Mouse (Mus musculus) natural killer cell, adult 2 months (primary cell): ENCODE data around the gene Rasgef1b.

ENCODE experiments used
- DNase-seq, 2 experiments: peaks; one replicate each; pipeline ENCODE4 v3.0.0; 2022; ENCODE audit warnings: low spot score in 2 of 2

The Rasgef1b gene

DNA sequence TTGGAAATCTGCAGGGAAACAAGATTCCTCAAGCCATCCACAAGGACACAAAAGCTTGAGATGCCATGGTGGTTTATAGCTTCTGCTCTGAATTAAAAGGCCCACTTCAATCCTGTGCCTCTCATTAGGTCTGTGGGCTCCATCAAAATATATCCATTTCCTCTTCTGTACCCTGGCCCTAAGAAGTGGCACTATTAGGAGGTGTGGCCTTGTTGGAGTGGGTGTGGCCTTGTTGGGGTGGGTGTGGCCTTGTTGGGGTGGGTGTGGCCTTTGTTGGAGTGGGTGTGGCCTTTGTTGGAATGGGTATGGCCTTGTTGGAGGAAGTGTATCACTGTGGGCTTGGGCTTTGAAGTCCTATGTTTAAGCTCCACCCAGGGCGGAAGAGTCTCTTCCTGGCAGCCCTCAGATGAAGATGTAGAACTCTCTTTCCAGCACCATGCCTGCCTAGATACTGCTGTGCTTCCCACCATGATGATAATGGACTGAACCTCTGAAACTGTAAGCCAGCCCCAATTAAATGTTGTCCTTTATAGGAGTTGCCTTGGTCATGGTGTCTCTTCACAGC, 512.2 kb downstream of the Rasgef1b start:
- DNase-seq = peak; percentile 2 to 42

DNA sequence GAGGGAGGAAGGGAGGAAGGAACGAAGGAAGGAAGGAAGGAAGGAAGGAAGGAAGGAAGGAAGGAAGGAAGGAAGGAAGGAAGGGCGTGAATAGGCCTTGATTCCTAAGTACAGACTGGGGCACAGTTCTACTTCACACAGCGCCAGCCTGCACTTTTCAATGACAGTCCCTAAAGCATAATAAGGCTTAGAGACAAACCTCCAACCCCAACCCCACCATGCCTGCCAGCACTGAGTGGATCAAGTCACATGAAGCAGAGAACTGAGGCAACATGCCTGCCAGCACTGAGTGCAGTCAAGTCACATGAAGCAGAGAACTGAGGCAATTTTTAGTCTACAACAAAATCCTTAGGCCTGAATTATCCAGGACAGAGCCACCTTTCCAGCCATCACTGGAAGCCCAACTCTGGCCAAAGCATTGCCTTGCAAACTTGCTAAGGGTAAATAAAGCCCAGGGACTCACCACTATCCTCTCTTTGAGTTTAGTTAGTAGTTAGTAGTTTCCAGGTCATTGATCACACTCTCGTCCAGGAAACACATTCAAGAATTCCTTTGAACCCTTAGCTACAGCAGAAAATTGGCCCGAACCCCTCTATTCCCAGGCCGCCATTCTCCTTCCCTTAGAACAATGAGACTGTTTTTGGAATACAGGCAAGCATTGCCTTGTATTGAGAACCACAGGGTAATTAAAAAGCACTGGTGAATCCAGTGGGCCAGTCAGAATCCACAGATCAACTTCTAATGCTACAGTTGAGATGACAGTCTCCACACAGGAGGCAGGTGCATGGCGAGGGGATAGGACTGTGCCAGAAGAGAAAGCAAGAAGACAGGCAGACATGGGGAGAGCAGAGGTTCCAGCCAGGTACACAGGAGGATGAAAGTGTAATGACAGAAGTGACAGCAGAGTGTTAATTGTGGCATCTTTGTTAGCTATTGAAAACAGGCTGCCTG, 513.4 kb downstream of the Rasgef1b start:
- DNase-seq = no peak

DNA sequence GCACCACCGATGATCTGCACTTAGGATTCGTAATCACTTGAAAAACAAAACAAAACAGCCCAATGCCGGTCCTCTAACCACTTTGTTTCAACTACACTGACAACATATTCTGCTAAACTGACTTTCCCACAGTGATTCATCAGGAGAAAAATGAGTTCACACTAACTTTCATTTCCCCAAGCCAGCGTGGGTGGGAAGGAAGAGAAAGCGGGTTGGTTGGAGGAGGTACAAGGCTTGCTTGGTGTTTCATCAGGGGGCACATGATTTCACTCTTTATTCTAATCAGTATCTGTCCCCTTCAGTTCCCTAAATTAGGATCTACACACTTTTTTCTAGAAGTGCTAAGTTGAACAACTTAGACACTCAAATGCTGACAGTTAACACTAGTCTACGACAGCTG, 514.5 kb downstream of the Rasgef1b start:
- DNase-seq = peak in 1 of 2 experiments; percentile 16

GRCm38 (mm10) chr5:99213211-99213610, 515.7 kb downstream of the Rasgef1b start:
- no peak for DNase-seq

- DNase-seq = no peak
Observed at GRCm38 (mm10) chr5:99203475-99203874, 525.4 kb downstream of the Rasgef1b start.

DNA sequence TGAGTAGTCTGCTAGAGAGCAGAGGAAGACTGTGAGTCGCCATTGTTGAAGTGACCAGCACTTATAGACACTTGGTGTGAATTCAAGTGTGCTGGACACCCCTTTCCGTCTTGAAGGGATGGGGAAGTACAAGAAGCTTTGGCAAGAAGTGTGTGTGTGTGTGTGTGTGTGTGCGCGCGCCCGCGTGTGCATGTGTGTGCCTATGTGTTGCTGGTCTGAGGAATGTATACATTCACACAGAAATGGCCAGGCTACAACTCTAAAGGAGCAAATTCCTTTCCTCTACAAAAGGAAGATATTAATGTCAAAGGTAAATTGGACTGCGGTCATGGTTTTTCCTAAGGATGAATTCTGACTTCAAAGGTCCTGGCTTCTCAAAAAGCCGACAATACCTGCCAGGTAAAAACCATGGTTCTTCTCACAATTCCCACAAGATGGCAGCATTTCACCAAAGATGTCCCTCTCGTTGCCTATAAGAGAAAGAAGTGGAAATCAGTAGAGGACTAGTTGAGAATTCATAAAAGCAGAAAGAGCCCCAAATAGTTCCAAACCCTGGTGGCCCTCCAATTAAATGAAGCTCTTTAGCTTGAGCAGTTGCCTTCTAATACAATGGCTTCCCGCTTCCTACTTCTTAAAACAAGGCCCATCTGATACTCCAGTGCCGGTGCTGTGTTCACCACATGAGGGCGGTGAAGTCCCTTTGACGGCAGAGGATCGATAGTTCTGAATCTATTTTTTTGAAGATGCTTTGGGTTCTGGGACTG, 526.6 kb downstream of the Rasgef1b start:
- peak; percentile 2 to 51 for DNase-seq

- DNase-seq = no peak
Observed at GRCm38 (mm10) chr5:99195436-99195835, 533.4 kb downstream of the Rasgef1b start.

DNA sequence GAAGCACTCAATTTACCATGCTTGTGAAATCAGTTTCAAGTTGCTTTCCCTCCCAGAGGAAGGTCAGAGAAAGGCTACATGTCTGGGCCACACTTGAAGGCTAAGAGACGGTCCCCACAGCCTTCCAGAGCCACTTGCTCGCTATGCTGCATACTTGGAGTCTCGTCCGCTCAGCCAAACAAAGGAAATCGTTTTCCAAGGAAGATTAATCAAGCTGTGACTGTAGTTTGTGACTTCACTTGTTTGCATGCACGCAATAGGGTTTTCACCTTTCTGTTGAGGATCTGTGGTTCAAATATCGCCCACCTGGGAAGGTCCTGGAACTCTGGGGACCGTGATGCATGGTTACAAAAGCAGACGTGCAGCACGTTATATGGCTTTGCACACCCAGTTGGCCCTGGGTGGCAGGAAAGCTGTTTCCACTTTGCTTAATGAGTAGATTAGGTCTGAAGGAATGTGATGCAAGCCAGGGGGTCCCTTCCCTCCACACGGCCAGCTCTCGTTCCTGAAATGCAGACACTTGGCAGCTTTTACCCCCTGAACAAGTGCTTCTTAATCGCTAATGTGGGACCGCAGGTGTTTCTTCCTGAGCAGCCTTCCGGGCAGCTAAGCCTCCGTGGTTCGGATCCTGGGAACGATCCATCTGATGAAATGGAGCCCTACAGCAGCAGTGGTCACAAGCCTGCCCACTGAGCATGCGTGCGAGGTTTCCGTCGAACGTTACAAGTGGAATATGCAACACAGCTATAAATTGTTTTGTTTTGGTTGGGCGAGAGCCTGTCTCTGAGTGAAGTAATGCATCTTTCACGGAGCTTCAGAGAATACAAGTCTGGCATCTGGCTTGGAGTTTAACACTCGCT, 537.7 kb downstream of the Rasgef1b start:
- no peak for DNase-seq

- no peak for DNase-seq
Observed at GRCm38 (mm10) chr5:99183637-99184036, 545.2 kb downstream of the Rasgef1b start.

GRCm38 (mm10) chr5:99174608-99175385, 554.1 kb downstream of the Rasgef1b start:
- DNase-seq = no peak

DNA sequence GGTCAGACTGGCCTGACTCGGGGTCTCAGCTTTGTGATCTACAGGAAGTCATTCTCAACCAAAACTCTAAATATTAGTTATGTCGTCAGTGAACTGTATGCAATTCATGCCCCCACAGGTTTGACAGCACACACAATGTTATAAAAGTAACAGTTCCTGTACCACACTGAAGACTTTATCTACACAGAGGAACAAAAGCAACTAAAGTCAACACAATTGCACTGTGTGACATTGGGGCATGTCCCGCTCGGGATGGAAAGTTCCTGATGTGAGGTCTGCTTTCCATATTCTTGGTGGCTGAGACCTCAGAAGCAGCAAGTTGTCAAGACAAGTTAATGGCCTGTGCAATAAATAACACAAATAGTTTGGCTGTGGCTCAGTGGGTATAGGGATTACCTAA, 559.0 kb downstream of the Rasgef1b start:
- no peak for DNase-seq

DNA sequence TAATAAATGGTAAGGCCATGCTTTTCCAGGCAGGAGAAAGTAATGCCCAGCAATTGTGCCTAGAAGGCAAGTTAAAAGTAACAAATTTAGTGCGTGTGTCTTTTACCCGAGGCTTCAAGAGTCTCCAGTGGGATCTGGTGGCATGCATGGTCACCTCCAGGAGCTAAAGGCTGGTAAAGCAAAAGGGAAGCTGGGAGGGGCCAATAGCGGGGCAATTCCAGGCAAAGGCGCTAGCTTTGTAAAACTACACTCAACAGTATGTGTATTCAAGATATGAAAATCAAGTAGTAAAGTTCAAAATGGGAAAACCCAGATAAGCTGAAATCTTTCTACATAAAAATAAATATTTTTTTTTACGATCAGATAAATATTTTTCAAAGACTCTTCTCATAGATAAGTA, 561.1 kb downstream of the Rasgef1b start:
- DNase-seq = no peak
